Mouse (Mus musculus) heart, adult 18-20 months (tissue): Measurements from ENCODE around the gene Wwox. TPM values are rescaled to one million over a fixed set of nuclear protein-coding genes. Genes with fewer than 3 reads are reported as not detected.

Source experiments
- DNase-seq, 2 experiments: peaks; one replicate each; pipeline ENCODE4 v3.0.0; 2021 to 2022; ENCODE audit warnings: mixed read lengths in 1 of 2
- total RNA-seq, 2 experiments: library from RNA; stranded (reverse); gene quantifications; 2 replicates each; pipeline ENCODE4 v1.2.3; 2021

The Wwox gene
- total RNA-seq, 2 experiments from 2014 or later, result 3.8 to 5.3 TPM

GRCm38 (mm10) chr8:114743185-114743915 is 303.9 kb downstream of the Wwox start:
- DNase-seq, result peak in 1 of 2 experiments; percentile 5

- DNase-seq, result no peak
Observed at GRCm38 (mm10) chr8:114746373-114746772, 306.9 kb downstream of the Wwox start.

DNA sequence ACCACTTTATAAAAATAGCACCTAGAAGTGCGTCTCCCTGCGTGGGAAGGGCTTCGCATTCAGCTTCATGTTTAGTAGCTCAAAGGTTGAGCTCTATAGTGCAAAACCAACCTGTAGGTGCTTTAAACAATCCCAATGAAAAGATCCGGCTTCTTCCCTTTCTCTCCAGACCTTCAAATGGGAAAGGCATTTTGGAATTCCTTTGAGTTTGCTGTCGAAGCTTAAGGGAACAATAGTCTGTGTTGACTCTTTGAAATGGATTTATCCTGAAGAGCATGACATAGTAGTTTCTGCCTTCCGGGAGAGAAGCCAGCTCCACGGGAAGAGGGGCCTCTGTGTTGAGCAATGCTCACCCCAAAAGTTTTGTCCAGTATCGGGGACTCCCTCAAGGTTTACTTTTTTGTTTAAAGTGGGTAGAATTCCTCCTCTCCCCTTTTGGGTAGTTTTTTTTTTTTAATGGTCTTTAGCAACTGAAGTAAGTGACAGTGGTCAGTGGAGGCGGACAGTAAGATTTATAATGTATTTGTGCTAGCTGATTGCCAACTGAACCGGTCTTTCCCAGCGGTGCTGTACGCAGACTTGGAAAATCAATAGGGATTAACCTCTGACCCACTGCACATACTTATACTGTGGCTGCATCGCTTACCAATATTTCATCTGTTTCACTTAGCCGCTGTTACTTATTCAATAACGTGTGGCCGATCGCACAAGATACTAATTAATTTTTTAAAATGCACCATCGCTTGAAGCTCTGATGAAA is 312.1 kb downstream of the Wwox start:
- no peak for DNase-seq

- no peak for DNase-seq
Observed at GRCm38 (mm10) chr8:114759621-114760020, 320.2 kb downstream of the Wwox start.

DNA sequence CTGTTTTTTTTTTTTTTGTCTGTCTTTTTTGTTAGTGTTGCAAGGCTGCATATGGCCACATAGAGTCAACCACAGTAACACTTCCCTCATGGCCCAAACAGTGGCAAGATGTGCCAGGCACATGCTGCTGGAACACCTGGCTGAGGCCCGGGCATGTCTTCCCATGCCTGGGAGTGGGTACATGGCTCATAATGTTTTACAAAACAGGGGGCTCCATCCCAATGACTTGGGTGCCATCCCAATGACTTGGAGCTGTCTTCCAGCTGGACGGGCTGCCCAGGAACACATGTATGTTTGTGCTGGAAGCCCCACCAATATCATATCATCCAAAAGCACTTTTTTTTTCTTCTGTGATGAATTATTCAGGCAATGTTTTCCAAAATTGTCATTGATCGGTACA is 329.1 kb downstream of the Wwox start:
- DNase-seq, result no peak

- DNase-seq, result peak; percentile 63 to 89
Observed at GRCm38 (mm10) chr8:114770856-114771776, 331.7 kb downstream of the Wwox start.

GRCm38 (mm10) chr8:114772276-114772849 is 332.9 kb downstream of the Wwox start:
- no peak for DNase-seq

DNA sequence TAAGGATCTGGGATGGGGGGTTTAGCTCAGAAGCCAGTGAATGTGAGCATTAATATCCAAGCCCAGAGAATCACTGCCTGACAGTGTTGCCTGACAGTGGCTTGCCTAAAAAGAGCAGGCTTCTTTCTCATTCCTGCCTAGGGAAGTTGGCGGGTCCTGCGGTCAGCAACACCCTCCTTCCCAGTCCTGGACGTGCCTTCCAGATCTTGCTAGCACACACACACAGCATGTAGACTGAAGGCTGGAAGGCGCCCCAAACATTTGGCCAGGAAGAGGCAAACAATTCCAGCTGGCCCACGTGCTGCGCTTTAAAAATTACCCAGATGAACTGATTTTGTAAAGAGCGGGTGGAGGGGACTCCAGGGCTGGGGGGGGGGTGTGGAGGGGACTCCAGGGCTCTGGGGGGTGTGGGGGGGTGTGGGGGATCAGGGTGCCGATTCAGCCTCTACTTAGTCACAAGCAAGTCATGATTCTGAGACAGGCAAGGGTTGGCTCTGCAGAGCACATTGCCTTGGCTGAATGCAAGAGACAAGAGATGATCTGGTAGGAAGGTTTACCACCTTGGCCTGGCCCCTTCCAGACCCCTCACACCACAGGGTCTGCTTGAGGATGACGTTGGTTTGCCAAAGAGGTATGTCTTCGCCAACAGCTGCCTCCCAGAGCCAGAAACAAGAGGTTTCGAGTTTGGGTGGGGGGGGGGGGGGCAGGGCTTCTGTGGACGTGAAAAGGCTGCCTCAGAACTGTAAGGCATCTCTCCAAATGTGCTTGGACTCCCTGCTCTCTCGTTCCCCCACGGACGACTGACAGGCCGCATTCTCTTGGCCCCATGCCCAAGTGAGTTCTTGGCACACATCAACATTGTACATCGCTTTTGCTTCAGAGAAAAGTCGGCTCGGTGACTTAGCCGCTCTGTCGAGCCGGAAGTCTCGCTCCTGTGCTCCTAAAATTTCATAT is 334.3 kb downstream of the Wwox start:
- peak; percentile 90 for DNase-seq

GRCm38 (mm10) chr8:114774415-114774775 is 334.9 kb downstream of the Wwox start:
- no peak for DNase-seq

- peak; percentile 49 to 52 for DNase-seq
Observed at GRCm38 (mm10) chr8:114775543-114775942, 336.1 kb downstream of the Wwox start.

- DNase-seq, result no peak
Observed at GRCm38 (mm10) chr8:114776696-114777095, 337.2 kb downstream of the Wwox start.

- no peak for DNase-seq
Observed at GRCm38 (mm10) chr8:114777271-114777980, 338.0 kb downstream of the Wwox start.

DNA sequence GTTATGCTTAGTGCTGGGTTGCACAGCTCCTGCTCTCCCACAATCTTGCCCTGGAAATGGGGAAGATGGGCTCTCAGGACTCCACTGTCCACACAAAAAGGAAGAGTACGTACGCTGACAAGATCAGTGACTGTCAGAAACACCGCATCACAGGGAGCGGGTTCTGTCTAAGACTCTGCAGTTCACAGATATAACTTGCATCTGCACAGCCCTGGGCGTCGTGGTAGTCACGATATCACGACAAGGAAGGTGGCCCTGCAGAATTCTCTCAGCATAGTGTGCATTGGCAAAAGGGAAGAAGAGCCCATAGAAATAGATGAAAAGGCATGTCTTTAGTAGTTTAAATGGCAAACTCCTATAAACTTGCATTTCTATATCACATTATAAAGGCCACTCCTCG is 339.5 kb downstream of the Wwox start:
- DNase-seq, result no peak

- DNase-seq, result no peak
Observed at GRCm38 (mm10) chr8:114783321-114783720, 343.9 kb downstream of the Wwox start.

DNA sequence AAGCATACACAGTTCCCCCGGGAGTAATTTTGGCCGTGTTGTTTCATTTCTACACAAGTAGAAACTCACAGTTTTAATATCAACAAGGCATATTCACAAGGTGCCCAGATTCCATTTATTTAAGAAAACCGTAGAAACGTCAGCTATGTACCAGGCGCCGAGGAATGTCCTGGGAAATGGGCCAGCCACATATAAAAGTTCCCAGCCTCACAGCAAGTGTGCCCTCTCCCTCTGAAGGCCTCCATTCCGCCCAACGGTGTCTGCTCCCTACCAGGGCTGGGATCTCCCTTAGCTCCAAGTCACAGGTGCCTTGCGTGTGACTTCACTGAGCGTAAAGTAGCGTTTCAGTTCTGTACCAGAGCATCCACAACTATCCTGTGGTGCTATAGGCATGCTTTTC is 346.4 kb downstream of the Wwox start:
- no peak for DNase-seq

GRCm38 (mm10) chr8:114789616-114790015 is 350.2 kb downstream of the Wwox start:
- no peak for DNase-seq

DNA sequence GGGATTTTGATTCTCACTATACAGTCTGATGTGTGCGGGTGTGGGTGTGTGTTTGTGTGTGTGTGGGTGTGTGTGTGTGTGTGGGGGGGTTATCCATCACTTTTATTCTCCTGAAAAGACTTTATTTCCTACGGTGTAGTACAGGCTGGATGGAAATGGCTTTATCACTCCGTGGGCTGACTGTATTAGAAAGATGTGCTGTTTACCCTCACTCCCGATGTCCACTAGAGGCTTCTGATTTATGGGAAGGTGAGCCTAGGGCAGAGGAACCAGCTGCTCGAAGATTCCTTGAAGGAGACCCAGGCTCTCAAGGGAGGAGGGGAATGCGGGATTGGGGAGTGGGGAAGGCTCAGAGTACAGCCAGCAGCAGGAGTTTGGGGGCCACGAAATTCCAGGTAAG is 351.3 kb downstream of the Wwox start:
- no peak for DNase-seq

DNA sequence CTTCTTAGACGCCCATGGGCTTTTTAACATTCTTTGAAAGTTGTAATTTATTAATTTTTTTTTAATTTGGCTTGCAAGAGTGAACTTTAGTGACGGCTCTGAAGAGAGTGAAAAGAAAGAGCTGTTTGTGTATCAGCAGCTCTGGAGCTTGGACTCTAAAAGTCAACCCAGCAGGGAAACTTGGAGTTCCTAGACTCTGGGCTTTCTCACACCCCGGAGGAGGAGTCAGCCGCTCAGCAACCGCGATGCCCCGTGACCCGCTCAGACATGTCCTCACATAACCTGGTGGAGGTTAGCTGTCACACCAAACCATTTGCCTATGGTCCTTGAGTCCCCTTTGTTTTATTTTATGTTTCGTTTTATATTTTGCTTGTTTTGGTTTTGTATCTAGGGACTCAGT is 354.2 kb downstream of the Wwox start:
- peak; percentile 31 to 33 for DNase-seq

DNA sequence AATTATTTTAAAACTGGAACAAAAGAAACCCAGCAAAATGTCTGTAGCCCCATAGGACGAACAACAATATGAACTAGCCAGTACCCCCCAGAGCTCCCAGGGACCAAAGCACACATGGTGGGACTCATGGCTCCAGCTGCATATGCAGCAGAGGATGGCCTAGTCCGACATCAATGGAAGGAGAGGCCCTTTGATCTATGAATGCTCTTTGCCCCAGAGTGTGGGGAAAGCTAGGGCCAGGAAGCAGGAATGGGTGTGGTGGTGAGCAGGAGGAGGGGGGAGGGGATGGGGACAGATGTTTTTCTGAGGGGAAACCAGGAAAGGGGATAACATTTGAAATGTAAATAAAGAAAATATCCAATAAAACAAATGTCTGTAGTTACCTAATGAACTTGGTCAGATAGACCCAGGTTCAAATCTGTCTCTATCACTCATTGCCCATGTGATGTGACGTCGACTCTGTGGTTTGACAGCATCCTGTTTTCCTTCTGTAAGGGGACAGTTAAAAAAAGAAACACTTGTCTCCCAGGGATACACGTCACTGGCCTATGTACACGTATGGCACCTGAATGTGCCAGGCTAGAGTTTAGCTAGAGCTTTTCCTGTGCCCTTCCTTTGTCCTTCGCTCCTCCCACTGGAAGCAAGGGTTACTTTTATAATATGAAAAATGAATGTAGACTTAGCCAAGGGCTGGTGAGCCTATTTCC is 362.1 kb downstream of the Wwox start:
- no peak for DNase-seq

GRCm38 (mm10) chr8:114803113-114803512 is 363.7 kb downstream of the Wwox start:
- DNase-seq, result no peak
